Mouse (Mus musculus) monocyte, adult 2 months (primary cell): ENCODE measurements at regions not wholly inside any gene's neighbourhood (a gene's known extent, or its start where the extent isn't known, plus 50 kb on each side); places are given as distances from the start of the nearest gene placed in this dataset.

Experiments used
- DNase-seq, 2 experiments: peaks; one replicate each; pipeline ENCODE4 v3.0.0; 2022; ENCODE audit warnings: low spot score in 2 of 2, low read depth in 1 of 2

DNA sequence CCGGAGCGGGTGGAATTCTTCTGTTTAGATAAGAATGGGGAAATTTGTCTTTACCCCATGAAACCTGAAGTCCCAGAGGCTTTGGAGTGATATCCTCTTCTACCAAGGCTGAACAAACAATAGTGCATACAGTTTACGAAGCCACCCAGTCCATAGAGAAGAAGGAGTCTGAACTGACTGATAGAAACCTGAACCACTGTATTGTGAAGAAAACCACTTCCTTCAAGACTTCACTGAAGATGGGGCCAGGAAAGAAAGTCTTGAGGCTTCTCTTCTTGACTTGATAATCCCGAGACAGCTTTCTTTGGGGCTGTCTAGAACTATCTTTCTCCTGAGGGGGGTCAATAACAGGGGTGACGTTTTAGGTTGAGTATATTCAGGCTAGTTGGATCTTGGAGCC is 284.4 kb downstream of the Cd83 start:
- DNase-seq: no peak

DNA sequence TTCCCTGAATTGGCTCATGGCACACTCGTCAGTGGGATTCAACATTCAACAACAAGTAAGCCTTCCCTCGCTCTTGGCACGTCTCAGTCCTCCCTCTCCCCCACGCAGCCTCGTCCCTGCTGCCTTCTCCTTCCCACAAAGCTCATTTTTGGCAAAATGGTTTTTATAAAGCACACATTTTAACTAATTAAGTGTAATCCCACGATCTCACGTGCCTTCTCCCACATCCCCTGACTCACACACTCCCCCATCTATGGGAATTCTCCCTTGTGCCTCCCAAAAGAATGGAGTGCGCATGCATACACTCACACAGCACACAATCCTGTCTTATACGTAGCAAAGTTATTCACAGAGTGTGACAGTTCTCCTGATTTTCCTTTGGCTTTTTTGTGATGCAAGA is 288.5 kb downstream of the Cd83 start:
- DNase-seq: no peak

DNA sequence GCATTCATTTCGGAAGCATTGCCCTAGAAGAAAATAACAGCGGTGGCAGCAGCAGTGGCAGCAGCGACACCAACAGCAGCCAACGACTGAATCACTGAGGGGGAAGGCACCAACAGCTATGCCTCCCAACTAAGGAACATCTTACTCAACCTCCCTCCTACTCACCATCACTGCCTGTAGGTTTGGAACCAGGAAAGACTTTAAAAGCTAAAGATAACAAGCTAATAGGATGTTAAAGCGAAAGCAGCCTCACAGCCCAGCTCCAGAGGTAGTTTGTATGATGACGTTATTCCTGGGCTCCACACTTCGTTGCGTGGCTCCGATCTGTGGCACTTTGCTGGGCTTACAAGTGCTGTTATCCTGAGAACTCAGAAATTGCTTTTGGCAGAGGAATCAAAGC is 289.6 kb downstream of the Cd83 start:
- no peak for DNase-seq

DNA sequence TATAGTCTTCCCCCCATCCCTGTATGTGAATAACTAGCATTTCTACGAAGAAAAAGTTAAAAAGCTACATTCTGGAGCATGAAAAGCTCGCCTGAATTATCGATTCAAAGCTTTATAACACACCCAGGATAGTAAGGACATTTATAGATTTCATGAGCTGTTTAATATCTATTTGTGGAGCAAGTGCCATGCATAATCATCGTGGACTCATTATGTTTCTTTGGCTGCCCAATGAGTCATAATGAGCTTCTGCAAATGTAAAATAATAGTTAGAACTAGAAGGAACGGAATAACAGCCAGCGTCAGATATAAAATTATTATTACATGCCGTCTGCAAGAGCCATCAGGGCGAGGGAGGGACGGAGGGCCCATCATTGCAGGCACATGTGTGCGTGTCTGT is 292.4 kb downstream of the Cd83 start:
- no peak for DNase-seq

DNA sequence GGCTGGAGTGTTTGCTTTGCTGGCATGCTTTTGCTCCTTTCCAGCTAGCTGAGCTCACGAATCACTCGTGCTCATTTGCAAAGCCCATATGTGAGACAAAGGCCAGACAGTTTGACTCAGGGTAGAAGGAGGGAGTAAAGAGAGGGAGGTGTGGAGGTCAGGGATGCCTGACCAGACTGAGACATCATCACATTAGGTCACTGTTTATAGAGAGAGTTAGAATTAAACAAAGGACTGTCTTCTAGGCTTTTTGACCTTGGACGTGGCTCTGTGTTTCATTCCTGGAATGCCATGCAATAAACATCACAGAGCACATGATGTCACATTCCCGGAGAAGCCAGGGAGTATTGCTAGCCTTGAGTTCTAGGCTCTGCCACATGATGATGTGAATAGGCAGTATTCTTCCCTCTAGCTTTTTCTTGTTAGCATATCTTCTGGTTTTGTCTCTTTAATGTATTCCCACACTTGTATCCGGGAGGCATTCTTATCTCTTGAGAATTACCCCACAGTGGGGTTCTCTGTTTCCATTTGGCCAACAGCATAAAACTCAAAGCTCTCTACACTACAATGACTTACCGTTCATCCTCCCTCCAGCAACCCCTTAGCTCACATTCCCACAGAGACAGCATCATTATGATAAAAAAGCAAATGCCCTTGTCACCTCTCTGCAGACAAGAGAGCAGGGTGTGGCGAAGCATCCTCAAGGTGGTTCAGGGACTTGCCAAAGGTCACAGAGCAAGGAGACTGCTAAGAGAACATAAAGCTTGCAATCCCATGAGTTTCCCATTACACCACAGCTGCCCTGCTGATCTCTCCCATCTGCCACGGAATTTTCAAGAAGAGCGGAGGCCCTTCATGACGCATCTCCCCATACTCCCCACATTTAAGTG is 301.3 kb downstream of the Cd83 start:
- DNase-seq: no peak

DNA sequence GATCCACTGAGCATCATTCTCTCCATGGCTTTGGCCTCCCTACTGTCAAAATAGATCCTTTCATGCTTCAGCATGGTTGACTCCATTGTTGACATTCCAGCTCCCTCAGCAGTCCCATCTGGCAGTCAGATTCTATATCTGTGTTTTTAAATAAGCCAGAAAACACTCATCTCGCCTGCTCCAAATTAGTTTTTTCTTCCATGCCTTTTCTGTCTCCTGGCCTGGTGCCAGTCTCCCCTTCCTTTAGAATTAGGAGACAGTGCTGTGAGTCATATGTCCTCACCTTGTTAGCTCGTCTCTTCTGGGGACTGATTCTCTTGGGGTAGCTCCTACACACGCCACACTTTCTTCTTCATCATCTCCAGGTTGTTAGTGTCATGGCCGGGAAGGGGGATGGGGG is 302.2 kb downstream of the Cd83 start:
- DNase-seq: no peak

DNA sequence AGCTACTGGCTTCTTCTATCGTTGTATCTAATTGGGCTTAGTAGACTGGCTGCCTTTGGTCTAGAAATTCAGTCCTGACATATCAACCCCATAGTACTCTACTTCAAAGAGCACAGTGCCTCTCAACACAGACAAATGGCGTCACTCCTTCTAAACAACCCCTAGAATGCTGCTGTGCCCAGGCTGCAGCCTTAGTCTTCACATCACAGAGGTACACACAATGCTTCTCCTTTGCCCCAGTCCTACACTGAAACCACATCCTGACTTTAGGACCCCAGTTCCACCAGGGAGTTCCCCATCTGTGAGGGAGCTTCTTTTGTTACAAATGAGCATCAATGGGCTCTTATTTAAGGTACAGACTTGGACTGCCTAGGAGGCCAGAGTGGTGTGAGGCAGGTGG is 312.6 kb downstream of the Cd83 start:
- DNase-seq: no peak

DNA sequence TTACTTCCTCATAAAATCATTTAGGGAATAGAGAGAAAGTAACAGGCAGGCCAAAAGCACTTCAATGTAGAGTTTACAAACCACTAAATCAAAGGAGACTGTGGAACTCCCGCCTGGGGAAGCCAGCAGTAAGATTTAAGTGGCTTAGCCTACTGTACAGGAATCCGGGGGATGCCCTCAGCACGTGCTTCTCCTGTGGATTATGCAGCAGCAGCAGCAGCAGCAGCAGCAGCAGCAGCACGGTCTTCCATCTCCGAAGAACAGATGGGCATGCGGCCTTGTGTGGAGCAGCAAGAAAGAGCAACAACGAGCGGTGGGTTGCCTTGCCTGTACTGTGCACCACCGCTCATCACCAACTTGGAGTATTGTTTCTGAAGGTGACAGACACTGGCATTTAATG is 314.9 kb downstream of the Cd83 start:
- no peak for DNase-seq

DNA sequence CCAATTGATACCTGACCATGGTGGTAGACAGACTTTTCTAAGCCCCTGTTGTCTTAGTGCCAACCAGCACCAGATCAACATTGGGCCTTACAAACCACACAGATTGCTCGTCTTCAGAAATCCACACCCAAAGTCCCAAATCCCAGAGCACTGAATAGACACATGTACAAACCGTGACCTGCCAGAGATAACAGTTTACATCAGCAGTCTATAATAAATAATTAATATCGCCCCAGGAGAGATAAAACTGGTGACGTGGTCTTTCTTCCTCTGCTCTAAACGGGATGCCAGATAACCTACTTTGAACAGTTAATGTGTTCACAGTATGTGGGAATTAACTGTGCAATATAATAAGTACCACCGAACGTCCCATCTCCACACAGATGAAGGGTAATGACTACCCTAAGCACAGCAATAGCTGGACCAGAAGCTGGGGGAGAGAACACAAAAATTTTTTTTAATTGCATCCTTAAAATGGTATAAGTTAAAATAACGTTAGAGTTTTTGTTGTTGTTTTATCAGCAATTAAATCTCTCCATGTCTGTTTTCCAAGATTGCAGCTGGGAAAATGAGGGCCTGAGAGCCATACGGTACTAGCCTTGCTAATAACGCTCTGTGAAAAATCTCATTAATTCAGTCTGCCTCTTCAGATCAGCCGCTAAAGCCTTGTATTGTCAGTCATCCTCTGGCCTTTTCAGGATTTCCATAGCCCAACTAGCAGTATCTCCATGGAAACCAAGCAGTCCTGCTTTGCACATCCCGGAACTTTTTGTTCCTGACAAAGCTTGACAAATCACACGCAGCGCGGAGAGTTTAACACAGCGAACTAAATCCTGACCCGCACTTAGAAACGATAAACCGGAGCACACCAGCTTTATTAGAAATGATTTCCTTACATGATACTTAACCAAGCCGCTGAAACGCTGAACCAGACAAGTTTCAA is 315.8 kb downstream of the Cd83 start:
- no peak for DNase-seq

DNA sequence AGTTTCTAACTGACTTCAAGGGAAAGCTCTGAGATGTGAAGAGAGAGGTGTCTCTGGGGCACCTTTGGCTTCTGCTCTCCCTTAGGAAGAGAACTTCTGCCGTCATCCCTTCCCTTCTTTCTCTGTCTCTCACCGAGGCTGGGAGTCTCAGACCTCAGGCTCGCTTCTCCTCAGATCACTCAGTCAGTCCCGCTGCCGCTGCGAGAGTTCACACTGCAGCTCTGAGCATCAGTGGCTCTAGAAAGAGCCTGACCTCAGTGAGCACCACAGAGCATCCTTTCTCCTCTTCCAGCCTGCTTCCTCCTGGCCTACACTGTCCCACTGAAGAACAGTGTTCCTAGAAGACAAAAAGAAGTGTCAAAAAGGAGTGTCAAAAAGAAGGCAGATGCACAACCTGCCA is 316.6 kb downstream of the Cd83 start:
- DNase-seq: no peak

DNA sequence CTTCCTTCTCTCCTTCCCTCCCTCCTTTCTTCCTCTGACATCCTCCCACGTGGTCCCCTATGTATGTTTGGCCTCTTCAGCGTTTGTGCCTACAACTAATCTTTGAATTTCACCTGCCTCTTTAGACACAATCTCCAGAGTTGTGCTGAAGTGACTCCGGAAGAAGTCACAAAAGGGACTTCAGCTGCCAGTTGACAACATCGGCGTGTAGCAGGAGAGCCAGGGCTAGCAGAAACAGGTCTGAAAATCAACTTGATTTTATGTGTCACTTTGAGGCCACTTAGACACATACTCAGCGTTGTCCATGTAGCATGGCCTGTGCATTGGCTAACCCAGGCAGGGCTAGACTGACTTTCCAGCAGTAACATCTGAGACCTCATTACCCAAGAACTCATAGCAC is 317.2 kb downstream of the Cd83 start:
- no peak for DNase-seq

DNA sequence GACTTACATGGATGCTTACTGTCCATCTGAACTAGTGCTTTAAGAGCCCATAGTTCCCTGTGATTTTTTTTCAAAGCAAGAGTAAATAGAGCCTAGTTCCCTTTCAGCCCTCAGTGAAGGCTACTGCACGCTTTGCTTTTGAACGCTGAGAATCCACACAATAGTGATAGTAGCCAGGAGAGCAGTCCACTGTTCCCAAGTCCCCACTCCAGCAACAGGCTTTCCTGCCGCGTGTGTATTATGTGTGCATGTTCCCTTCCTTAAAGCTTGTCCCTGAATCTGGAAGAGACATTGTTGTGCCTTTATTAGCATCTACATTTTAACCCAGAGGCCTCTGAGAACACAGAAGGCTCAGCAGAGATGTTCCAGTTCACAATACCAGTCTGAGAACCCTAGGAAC is 317.7 kb downstream of the Cd83 start:
- no peak for DNase-seq

DNA sequence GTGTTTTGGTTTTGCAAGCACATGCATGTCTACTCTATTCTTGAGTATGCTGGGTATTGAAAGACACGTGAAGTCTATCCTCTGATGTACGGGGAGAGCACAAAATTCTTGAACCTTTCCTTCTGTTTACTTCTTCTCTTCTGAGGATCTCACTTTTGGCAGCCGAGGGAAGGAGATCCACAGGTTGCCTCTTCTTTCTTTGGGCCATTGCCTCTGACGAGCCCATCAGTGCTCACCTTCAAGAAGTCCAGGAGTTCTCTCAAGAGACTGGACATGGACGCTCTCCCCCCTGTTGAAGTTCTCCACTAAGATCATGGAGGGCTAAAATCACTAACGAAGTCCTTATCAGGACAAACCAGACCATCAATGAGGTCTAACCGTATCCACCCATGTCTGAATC is 318.8 kb downstream of the Cd83 start:
- DNase-seq: no peak

DNA sequence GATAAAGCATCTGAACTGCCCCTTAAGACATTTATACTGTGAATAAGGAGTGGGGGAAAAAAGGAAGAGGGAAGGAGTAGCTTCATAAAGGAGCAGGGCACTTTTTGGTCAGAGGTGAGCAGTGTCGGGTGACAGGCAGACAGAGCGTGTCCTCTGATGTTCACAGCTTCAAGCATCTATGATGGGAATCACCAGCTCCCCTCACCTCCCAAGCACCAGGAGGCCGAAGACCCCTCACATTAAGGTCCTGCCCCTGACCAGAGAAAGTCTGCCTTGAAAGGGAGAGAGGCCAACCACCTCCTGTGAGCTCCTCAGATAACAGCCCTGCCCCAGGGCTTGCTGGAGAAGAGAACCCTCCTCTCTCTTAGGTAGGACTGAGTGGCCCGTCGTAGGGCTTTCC is 320.6 kb downstream of the Cd83 start:
- no peak for DNase-seq

DNA sequence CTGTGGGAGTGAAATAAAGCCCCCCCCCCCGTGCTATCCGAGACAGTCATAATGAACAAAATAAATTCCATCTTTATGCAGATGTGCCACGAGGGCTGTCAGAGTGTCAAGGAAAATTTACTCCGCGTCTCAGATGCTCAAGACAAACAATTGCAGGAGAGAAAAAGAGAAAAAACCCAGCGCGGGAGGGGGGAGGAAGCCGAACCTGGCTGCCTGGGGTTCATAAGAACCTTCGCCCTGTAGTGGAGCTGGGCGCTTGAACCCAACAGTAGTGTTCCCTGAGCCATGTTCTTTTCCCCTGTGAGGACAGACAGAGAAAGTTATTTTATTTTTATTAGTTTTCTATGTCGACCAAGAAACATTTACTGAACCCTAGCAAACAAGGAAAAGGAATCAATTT is 324.1 kb downstream of the Cd83 start:
- no peak for DNase-seq

DNA sequence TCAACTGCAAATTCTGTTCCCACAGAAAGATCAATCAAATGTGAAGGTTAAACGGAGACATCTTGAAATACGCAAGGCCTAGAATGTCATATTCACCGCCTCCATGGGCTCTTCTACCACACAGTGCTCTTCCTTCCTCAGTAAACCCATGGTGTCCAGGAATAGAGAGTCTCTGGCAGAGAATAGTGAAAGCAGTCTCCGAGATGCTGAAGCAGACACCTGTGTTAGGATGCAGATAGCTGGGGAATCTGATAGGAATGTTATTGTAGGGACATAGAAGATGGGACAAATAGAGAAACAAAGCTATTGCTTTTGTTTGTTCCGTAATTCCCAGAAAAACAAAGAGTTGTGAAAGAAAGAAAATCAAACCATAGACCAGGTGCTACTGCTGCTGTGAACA is 328.5 kb downstream of the Cd83 start:
- DNase-seq: no peak

DNA sequence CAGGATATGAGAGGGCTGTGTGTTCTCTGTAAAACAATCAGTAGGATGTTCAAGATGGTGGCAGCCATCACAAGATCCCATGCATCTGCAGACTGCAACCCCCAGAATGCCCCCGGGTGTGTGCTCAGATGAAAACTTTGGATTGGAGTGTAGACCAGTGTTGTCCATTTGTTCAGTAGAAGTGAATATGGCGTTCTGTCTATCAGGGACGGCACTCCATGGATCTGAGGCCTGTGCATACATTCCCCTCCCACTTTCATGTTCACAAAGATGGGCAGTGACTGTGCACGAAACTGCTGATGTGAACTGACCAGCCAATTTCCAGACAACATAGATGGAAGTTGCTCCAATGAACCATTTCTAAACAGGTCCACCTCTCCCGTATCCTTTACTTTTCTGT is 330.3 kb downstream of the Cd83 start:
- no peak for DNase-seq

DNA sequence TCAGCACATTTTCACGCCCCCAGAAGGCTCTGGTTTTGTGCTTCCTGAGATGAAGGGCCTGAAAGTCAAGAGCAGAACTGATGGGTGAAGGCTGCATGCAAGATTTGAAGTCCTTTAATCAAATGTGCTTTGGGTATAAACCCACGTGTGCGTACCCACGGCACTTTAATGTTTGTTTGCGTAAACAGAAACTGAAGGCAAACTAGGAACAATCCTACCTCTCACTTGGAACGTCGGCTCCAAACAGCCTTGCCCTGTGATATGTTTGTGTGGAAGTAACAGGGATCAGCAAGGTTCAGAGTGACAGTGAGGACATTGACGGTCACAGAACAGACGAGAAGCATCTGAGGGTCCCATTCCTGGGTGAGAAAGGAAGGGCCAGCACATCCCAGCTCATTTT is 333.3 kb downstream of the Cd83 start:
- DNase-seq: no peak

DNA sequence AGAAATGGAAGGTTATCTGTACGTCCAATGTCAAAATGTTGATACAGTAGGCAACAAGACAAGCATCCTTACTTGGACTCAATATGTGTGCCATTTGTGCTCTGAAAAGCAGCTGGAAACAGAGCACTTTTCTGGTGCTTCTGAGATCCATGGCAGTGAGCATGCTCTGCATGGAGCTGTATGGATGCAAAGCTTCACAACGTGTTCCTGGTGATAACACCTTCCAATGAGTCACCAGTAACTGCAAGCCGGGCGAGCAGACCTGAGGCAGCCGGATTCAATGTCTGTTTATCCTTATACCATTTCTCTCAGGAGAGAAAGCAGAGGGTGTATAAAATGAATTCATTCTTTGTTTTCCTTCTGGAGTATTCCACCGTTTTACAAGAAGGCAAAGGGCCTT is 334.3 kb downstream of the Cd83 start:
- DNase-seq: no peak

DNA sequence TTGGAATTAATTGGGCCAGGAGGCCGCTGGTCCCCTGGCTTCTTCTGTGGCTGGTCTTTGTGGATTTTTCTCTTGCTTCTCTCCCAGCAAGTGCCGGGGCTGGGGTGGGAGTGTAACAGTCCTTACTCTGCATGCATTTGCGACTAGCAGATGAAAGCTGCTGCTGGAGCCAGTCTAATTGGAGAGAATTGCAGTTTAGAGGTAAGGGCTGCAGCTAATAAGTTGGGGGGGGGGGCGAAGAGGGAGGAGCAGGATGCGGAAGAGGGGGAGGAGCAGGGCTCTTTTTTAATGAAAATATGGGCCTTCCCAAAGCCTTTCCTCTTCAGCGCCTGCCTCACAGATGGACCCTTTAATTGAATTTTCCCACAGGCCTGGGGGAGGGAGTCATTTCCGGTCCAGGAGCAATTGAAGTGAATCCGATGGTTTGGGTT is 336.7 kb downstream of the Cd83 start:
- DNase-seq: no peak

DNA sequence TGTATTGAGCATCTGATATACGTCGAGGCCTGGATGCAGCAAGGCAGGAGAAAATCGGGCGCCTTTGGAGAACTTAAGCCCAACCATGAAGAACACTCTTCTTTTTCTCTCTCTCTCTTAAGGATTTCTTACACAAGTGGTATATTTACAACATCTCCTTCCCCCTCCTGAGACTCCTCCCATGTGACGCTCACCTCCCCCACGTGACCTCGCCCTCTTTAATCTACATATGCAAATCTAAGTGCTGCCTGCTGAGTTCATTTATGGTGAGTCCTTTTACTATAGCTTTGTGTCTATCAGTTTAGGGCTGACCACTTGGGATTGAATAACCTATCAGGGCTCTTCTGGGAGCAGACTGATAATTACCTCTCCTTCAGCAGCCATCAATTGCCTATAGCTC is 337.4 kb downstream of the Cd83 start:
- DNase-seq: no peak

DNA sequence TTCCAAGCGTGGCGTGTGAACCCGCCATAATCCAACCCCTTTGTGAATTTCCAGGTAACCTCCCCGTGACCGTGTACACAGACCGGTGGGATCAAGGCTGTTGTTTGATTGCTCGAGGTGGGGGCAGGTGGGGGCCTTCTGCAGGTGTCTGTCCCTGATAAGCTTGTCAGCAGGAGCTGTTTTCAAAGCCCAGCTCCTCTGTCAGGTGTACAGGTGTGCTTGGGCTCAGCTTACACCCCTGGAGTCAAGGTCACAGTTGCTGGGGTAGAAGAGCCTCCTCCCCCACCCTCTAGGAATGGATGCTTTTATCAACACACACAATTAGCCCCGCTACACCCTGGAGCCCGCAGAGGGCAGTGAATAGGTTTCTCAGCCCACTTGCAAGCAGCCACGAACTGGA is 341.6 kb downstream of the Cd83 start:
- no peak for DNase-seq
